Mouse (Mus musculus): ENCODE results near the gene Ago3. TPM values are rescaled to one million over a fixed set of nuclear protein-coding genes. Genes with fewer than 3 reads are reported as not detected.
A peak's percentile ranks its signal among the peaks of the same experiment; 100 is the strongest.

Ago3 gene
- polyA plus RNA-seq, 1 experiment from 2014 or later, result 7.7 TPM

- H3K9ac ChIP-seq (ENCODE audit: low read length), result no peak overlapping the region
- no peak overlapping the region for H3K4me3 ChIP-seq (ENCODE audit: low read depth, low read length)
- no peak for ATAC-seq
- H3K4me2 ChIP-seq (ENCODE audit: low read length), result no peak overlapping the region
- WGBS, result 89% methylated on average over 2 of the region's 2 CpGs
- no peaks in the 10 kb centered on the region for H3K4me1 ChIP-seq (ENCODE audit: control insufficient read depth, insufficient read depth, low read length)
- H3K9me3 ChIP-seq (replicated peaks; ENCODE audit: control insufficient read depth, low read length), result no peaks in the 10 kb centered on the region
- H3K36me3 ChIP-seq (ENCODE audit: control insufficient read depth, insufficient read depth, low read length), result peaks cover 50% of the 10 kb centered on the region
- no peaks in the 10 kb centered on the region for H3K27me3 ChIP-seq (replicated peaks; ENCODE audit: control insufficient read depth, insufficient read depth, low read length)
- H3K27ac ChIP-seq (ENCODE audit: low read depth, low read length), result no peak overlapping the region
- no peak for DNase-seq (ENCODE audit: low spot score)
Observed at GRCm38 (mm10) chr4:126434094-126434493, 4.7 kb upstream of the Ago3 start.

GRCm38 (mm10) chr4:126433175-126433574, 3.8 kb upstream of the Ago3 start:
- WGBS, result 90% methylated on average over 4 of the region's 4 CpGs
- H3K4me2 ChIP-seq (ENCODE audit: low read length), result no peak overlapping the region
- peaks cover 41% of the 10 kb centered on the region for H3K36me3 ChIP-seq (ENCODE audit: control insufficient read depth, insufficient read depth, low read length)
- H3K9me3 ChIP-seq (replicated peaks; ENCODE audit: control insufficient read depth, low read length), result no peaks in the 10 kb centered on the region
- no peaks in the 10 kb centered on the region for H3K27me3 ChIP-seq (replicated peaks; ENCODE audit: control insufficient read depth, insufficient read depth, low read length)
- peaks cover 3% of the 10 kb centered on the region; the same call in 1 of the 2 replicates for H3K4me1 ChIP-seq (ENCODE audit: control insufficient read depth, insufficient read depth, low read length)
- no peak overlapping the region for H3K4me3 ChIP-seq (ENCODE audit: low read depth, low read length)
- H3K9ac ChIP-seq (ENCODE audit: low read length), result no peak overlapping the region
- ATAC-seq, result no peak
- DNase-seq (ENCODE audit: low spot score), result no peak
- H3K27ac ChIP-seq (ENCODE audit: low read depth, low read length), result no peak overlapping the region

GRCm38 (mm10) chr4:126431746-126432145, 2.4 kb upstream of the Ago3 start:
- no peak for ATAC-seq
- Histone ChIP-seq H3K4me1 (ENCODE audit: control insufficient read depth, insufficient read depth, low read length) (peaks cover 3% of the 10 kb centered on the region; the same call in 1 of the 2 replicates), H3K9me3 (replicated peaks; ENCODE audit: control insufficient read depth, low read length) (no peaks in the 10 kb centered on the region), H3K36me3 (ENCODE audit: control insufficient read depth, insufficient read depth, low read length) (peaks cover 27% of the 10 kb centered on the region), H3K4me2 (ENCODE audit: low read length) (no peak overlapping the region), H3K27ac (ENCODE audit: low read depth, low read length) (no peak overlapping the region), H3K27me3 (replicated peaks; ENCODE audit: control insufficient read depth, insufficient read depth, low read length) (no peaks in the 10 kb centered on the region), H3K9ac (ENCODE audit: low read length) (no peak overlapping the region), H3K4me3 (ENCODE audit: low read depth, low read length) (no peak overlapping the region)
- 86% methylated on average over 4 of the region's 4 CpGs for whole genome bisulfite sequencing
- no peak for DNase-seq (ENCODE audit: low spot score)

GRCm38 (mm10) chr4:126428682-126429346, 542 bp downstream of the Ago3 start:
- H3K27ac ChIP-seq (ENCODE audit: low read depth, low read length), result peak overlapping the region; percentile 87
- peak; percentile 66 for ATAC-seq

GRCm38 (mm10) chr4:126423866-126424265, 5.5 kb downstream of the Ago3 start:
- Histone ChIP-seq H3K27ac (ENCODE audit: low read depth, low read length) (no peak overlapping the region), H3K9me3 (replicated peaks; ENCODE audit: control insufficient read depth, low read length) (no peaks in the 10 kb centered on the region), H3K36me3 (ENCODE audit: control insufficient read depth, insufficient read depth, low read length) (no peaks in the 10 kb centered on the region), H3K9ac (ENCODE audit: low read length) (no peak overlapping the region), H3K27me3 (replicated peaks; ENCODE audit: control insufficient read depth, insufficient read depth, low read length) (no peaks in the 10 kb centered on the region), H3K4me3 (ENCODE audit: low read depth, low read length) (no peak overlapping the region), H3K4me1 (ENCODE audit: control insufficient read depth, insufficient read depth, low read length) (peaks cover 3% of the 10 kb centered on the region; the same call in 1 of the 2 replicates), H3K4me2 (ENCODE audit: low read length) (no peak overlapping the region)
- ATAC-seq, result no peak
- 89% methylated on average over 2 of the region's 2 CpGs for WGBS
- DNase-seq (ENCODE audit: low spot score), result no peak

More at GRCm38 (mm10) chr4:126428682-126429346, 542 bp downstream of the Ago3 start:
- H3K4me1 ChIP-seq (ENCODE audit: control insufficient read depth, insufficient read depth, low read length), result peaks cover 3% of the 10 kb centered on the region; the same call in 1 of the 2 replicates
- H3K9ac ChIP-seq (ENCODE audit: low read length), result peak overlapping the region; percentile 88
- H3K27me3 ChIP-seq (replicated peaks; ENCODE audit: control insufficient read depth, insufficient read depth, low read length), result no peaks in the 10 kb centered on the region
- peak overlapping the region; percentile 94 for H3K4me3 ChIP-seq (ENCODE audit: low read depth, low read length)
- 3% methylated on average over 24 of the region's 24 CpGs for WGBS
- H3K4me2 ChIP-seq (ENCODE audit: low read length), result peak overlapping the region; percentile 73
- H3K36me3 ChIP-seq (ENCODE audit: control insufficient read depth, insufficient read depth, low read length), result 0 out of 2 replicates have a peak, but pooled peaks cover 4% of the 10 kb centered on the region
- H3K9me3 ChIP-seq (replicated peaks; ENCODE audit: control insufficient read depth, low read length), result no peaks in the 10 kb centered on the region
- DNase-seq (ENCODE audit: low spot score), result peak; percentile 3

GRCm38 (mm10) chr4:126415707-126416106, 13.6 kb downstream of the Ago3 start:
- no peak overlapping the region for H3K9ac ChIP-seq (ENCODE audit: low read length)
- H3K27ac ChIP-seq (ENCODE audit: low read depth, low read length), result no peak overlapping the region
- ATAC-seq, result no peak
- no peaks in the 10 kb centered on the region; the same call in 1 of the 2 replicates for H3K36me3 ChIP-seq (ENCODE audit: control insufficient read depth, insufficient read depth, low read length)
- no peak overlapping the region for H3K4me3 ChIP-seq (ENCODE audit: low read depth, low read length)
- no peaks in the 10 kb centered on the region for H3K27me3 ChIP-seq (replicated peaks; ENCODE audit: control insufficient read depth, insufficient read depth, low read length)
- no peak overlapping the region for H3K4me2 ChIP-seq (ENCODE audit: low read length)
- no peaks in the 10 kb centered on the region for H3K9me3 ChIP-seq (replicated peaks; ENCODE audit: control insufficient read depth, low read length)
- H3K4me1 ChIP-seq (ENCODE audit: control insufficient read depth, insufficient read depth, low read length), result no peaks in the 10 kb centered on the region
- DNase-seq (ENCODE audit: low spot score), result no peak

GRCm38 (mm10) chr4:126412526-126412925, 16.8 kb downstream of the Ago3 start:
- Histone ChIP-seq H3K27ac (ENCODE audit: low read depth, low read length) (no peak overlapping the region), H3K4me3 (ENCODE audit: low read depth, low read length) (no peak overlapping the region), H3K9ac (ENCODE audit: low read length) (no peak overlapping the region), H3K4me1 (ENCODE audit: control insufficient read depth, insufficient read depth, low read length) (no peaks in the 10 kb centered on the region), H3K36me3 (ENCODE audit: control insufficient read depth, insufficient read depth, low read length) (no peaks in the 10 kb centered on the region; the same call in 1 of the 2 replicates), H3K9me3 (replicated peaks; ENCODE audit: control insufficient read depth, low read length) (no peaks in the 10 kb centered on the region), H3K27me3 (replicated peaks; ENCODE audit: control insufficient read depth, insufficient read depth, low read length) (no peaks in the 10 kb centered on the region), H3K4me2 (ENCODE audit: low read length) (no peak overlapping the region)
- 94% methylated on average over 3 of the region's 3 CpGs for WGBS
- ATAC-seq, result no peak
- no peak for DNase-seq (ENCODE audit: low spot score)

GRCm38 (mm10) chr4:126371497-126371896, 57.9 kb downstream of the Ago3 start:
- DNase-seq (ENCODE audit: low spot score) (peak; percentile 29), ATAC-seq (no peak)
- Histone ChIP-seq H3K4me2 (ENCODE audit: low read length) (no peak overlapping the region), H3K36me3 (ENCODE audit: control insufficient read depth, insufficient read depth, low read length) (peaks cover 18% of the 10 kb centered on the region; the same call in 1 of the 2 replicates), H3K4me1 (ENCODE audit: control insufficient read depth, insufficient read depth, low read length) (no peaks in the 10 kb centered on the region), H3K27me3 (replicated peaks; ENCODE audit: control insufficient read depth, insufficient read depth, low read length) (no peaks in the 10 kb centered on the region), H3K9me3 (replicated peaks; ENCODE audit: control insufficient read depth, low read length) (no peaks in the 10 kb centered on the region), H3K4me3 (ENCODE audit: low read depth, low read length) (no peak overlapping the region), H3K9ac (ENCODE audit: low read length) (no peak overlapping the region), H3K27ac (ENCODE audit: low read depth, low read length) (no peak overlapping the region)
- WGBS, result 71% methylated on average over 9 of the region's 9 CpGs

- Histone ChIP-seq H3K9me3 (replicated peaks; ENCODE audit: control insufficient read depth, low read length) (no peaks in the 10 kb centered on the region), H3K4me3 (ENCODE audit: low read depth, low read length) (no peak overlapping the region), H3K4me2 (ENCODE audit: low read length) (no peak overlapping the region), H3K4me1 (ENCODE audit: control insufficient read depth, insufficient read depth, low read length) (no peaks in the 10 kb centered on the region), H3K27ac (ENCODE audit: low read depth, low read length) (no peak overlapping the region), H3K27me3 (replicated peaks; ENCODE audit: control insufficient read depth, insufficient read depth, low read length) (no peaks in the 10 kb centered on the region), H3K36me3 (ENCODE audit: control insufficient read depth, insufficient read depth, low read length) (peaks cover 35% of the 10 kb centered on the region), H3K9ac (ENCODE audit: low read length) (no peak overlapping the region)
- 100% methylated on average over 1 of the region's 1 CpGs for WGBS
- DNase-seq (ENCODE audit: low spot score), result no peak
- no peak for ATAC-seq
Observed at GRCm38 (mm10) chr4:126360069-126360468, 69.3 kb downstream of the Ago3 start.
